Mouse (Mus musculus) hindbrain, embryonic 12.5 days (tissue): Measurements from ENCODE around the gene Gpr84. TPM values are rescaled to one million over a fixed set of nuclear protein-coding genes. Genes with fewer than 3 reads are reported as not detected.
A peak's percentile ranks its signal among the peaks of the same experiment; 100 is the strongest.

Experiments used
- ATAC-seq: fragments of 200-750 bp; cut with Nextera tagmentation; 2 replicates; pipeline ENCODE4 v1.8.0; 2017; ENCODE audit warnings: moderate TSS enrichment; ENCODE audit not compliant: low FRiP score
- H3K27ac ChIP-seq: fragments of 300-500 bp; sonication (generic); 2 replicates; pipeline ENCODE4 v1.5.1; 2016; ENCODE audit warnings: mild to moderate bottlenecking
- H3K27me3 ChIP-seq: fragments of 300-500 bp; sonication (generic); 2 replicates; pipeline ENCODE4 v1.6.1; 2016; ENCODE audit warnings: mild to moderate bottlenecking
- H3K36me3 ChIP-seq: fragments of 300-500 bp; sonication (generic); 2 replicates; pipeline ENCODE4 v1.6.1; 2016; ENCODE audit warnings: mild to moderate bottlenecking
- H3K4me1 ChIP-seq: fragments of 300-500 bp; sonication (generic); 2 replicates; pipeline ENCODE4 v1.6.1; 2016
- H3K4me2 ChIP-seq: fragments of 300-500 bp; sonication (generic); replicated peaks from 2 replicates; pipeline ENCODE4 v1.6.1; 2016; ENCODE audit warnings: mild to moderate bottlenecking
- H3K4me3 ChIP-seq: fragments of 300-500 bp; sonication (generic); 2 replicates; pipeline ENCODE4 v1.5.1; 2016; ENCODE audit warnings: mild to moderate bottlenecking
- H3K9ac ChIP-seq: fragments of 300-500 bp; sonication (generic); 2 replicates; pipeline ENCODE4 v1.6.1; 2016; ENCODE audit warnings: mild to moderate bottlenecking, moderate library complexity
- H3K9me3 ChIP-seq: fragments of 300-500 bp; sonication (generic); replicated peaks from 2 replicates; pipeline ENCODE4 v1.6.1; 2016; ENCODE audit warnings: mild to moderate bottlenecking
- WGBS: fragments of 180-500 bp; shearing (Covaris S2); methylation state at CpG from one replicate; pipeline ENCODE4 v1.1.7; 2016; 5-methylcytosine and 5-hydroxymethylcytosine counted together
- microRNA counts: library from miRNA; unstranded; fragments of <30 nt; microRNA quantifications from one replicate; lab custom pipeline; 2017
- microRNA-seq: library from miRNA; unstranded; fragments of <30 nt; microRNA quantifications from one replicate; pipeline ENCODE4, GENCODE M21; 2017
- polyA plus RNA-seq: library from polyadenylated mRNA; unstranded; fragments of >200 nt; fragmentation: Nextera tagmentation; extraction: Ambion mirVana; gene quantifications from 2 replicates; pipeline ENCODE4 v1.2.1, GENCODE M21; 2016

Gene Gpr84
- polyA plus RNA-seq, 1 experiment from 2014 or later: 0.36 TPM

DNA sequence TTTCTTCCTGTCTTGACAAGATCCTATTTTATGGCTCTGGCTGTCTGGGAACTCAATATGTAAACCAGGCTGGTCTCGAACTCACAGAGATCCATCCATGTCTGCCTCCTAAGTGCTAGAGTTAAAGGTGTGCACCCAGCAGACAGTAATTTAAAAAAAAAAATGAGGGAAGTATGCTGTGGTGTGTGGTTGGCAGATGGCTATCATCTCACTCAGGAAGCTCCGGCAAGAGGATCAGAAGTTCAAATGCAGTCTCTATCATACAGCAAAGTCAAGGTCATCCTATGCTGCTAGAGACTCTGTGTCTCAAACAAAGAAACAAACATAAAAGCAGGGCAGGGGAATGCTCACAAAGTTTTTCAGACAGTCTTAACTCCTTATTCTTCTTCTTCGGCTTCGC, 41.5 kb downstream of the Gpr84 start:
- 83% methylated on average over 4 of the region's 4 CpGs for WGBS
- Histone ChIP-seq H3K9ac (no peak overlapping the region), H3K4me3 (no peak overlapping the region)

DNA sequence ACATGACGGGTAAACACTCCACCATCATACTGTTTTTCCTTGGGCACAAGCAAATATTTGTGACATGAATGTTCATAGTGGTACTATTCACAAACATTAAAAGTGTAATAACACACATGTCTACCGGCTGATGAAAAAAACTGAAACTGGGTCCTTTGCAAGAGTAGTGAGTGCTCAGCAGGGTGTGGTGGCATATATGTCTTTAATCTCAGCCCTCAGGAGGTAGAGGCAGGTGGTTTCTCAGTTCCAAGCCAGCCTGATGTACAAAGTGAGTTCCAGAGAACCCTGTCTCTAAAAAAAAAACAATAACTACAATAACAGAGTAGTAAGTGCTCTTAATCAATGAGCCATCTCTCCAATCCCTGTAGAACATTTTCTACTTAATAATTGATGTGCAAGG, 45.6 kb downstream of the Gpr84 start:
- Histone ChIP-seq H3K36me3 (no peaks in the 10 kb centered on the region), H3K4me3 (no peak overlapping the region), H3K9me3 (no peaks in the 10 kb centered on the region), H3K4me2 (no peak overlapping the region), H3K27me3 (no peaks in the 10 kb centered on the region), H3K4me1 (no peaks in the 10 kb centered on the region), H3K9ac (no peak overlapping the region), H3K27ac (no peak overlapping the region)
- 92% methylated on average over 2 of the region's 2 CpGs for WGBS
- no peak for ATAC-seq

More for the DNA sequence above, 41.5 kb downstream of the Gpr84 start:
- no peak for ATAC-seq
- H3K27me3 ChIP-seq: no peaks in the 10 kb centered on the region
- no peaks in the 10 kb centered on the region for H3K9me3 ChIP-seq
- no peak overlapping the region for H3K4me2 ChIP-seq
- H3K27ac ChIP-seq: no peak overlapping the region
- no peaks in the 10 kb centered on the region for H3K36me3 ChIP-seq
- peaks cover 6% of the 10 kb centered on the region for H3K4me1 ChIP-seq

DNA sequence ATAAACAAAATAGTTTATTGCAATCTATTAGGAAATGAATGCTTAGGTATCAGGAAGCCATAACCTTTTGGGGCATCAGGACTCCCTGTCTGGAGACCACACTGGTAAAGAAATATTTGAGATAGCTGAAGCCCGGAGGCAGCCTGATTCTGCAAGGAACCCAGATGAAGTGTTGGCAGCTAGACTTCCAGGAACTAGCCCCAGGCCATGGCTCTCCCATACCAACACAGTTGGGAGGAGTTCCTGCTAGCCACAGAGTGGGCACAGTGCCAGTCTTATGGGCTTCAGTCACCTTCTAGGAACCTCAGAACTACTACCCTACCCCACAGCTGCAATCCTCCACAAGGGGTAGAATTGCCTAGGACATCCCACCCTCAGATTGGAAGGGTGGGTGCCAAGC, 50.4 kb downstream of the Gpr84 start:
- Histone ChIP-seq H3K27me3 (peaks cover 10% of the 10 kb centered on the region), H3K4me3 (no peak overlapping the region), H3K36me3 (no peaks in the 10 kb centered on the region), H3K9me3 (no peaks in the 10 kb centered on the region), H3K4me1 (peaks cover 11% of the 10 kb centered on the region), H3K27ac (no peak overlapping the region), H3K9ac (no peak overlapping the region), H3K4me2 (no peak overlapping the region)
- ATAC-seq: no peak
- WGBS: 63% methylated on average over 1 of the region's 1 CpGs

DNA sequence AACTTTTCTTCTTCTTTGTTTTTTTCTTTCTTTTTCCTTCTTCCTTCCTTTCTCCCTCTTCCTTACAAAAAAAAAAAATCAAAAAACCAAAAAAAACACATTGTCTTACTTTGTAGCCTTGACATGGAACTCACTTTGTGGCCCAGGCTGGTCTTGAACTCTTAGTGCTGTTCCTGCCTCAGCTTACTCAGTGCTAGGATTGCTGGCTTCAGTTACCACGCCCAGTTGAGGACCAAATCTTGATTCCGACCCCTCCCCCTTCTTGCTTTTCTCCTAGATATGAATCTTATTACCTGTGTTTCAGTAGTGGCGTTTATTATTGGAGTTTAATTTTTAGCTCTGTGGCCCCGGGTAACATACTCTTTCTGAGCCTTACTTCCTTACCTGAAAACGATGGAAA, 51.2 kb downstream of the Gpr84 start:
- 83% methylated on average over 5 of the region's 5 CpGs for WGBS
- Histone ChIP-seq H3K4me2 (no peak overlapping the region), H3K9ac (no peak overlapping the region), H3K36me3 (no peaks in the 10 kb centered on the region), H3K9me3 (no peaks in the 10 kb centered on the region), H3K27me3 (peaks cover 18% of the 10 kb centered on the region), H3K4me1 (peaks cover 15% of the 10 kb centered on the region), H3K4me3 (no peak overlapping the region), H3K27ac (no peak overlapping the region)
- no peak for ATAC-seq

MicroRNAs encoded within 50 kb of the gene (microRNA counts, 519-probe panel; counts per million panel counts)
- microRNA mmu-miR-148b (lab: Ali Mortazavi, UCI): 4,579 counts per million, percentile 87 among the panel's probes with 10 or more counts

Small RNA genes lying within 50 kb of the gene (microRNA-seq; reads per million reads assigned to microRNA genes)
- gene Mir148b: 285 reads per million, percentile 61 among the genes with 10 or more reads in this experiment
- 0.81 reads per million for gene Mir6963

Other genes with a start within 250 kb of the Gpr84 start
- 31.3 and 34.4 TPM in 2 replicates for gene Smug1, start 143.5 kb downstream of the Gpr84 start, polyA plus RNA-seq
- 188 and 190 TPM in 2 replicates for gene Cbx5, start 70.8 kb downstream of the Gpr84 start, polyA plus RNA-seq
- gene Hnrnpa1, start 70.2 kb downstream of the Gpr84 start, polyA plus RNA-seq: 1,137 and 1,149 TPM in 2 replicates
- gene Nfe2, start 52.2 kb downstream of the Gpr84 start, polyA plus RNA-seq: 5.1 and 5.4 TPM in 2 replicates
- gene Copz1, start 37.9 kb downstream of the Gpr84 start, polyA plus RNA-seq: 235 and 247 TPM in 2 replicates
- 20.5 and 23.8 TPM in 2 replicates for gene Zfp385a, start 29.5 kb upstream of the Gpr84 start, polyA plus RNA-seq
- gene Itga5, start 56.2 kb upstream of the Gpr84 start, polyA plus RNA-seq: 26.8 and 27.0 TPM in 2 replicates
- not detected in 2 replicates for gene Gtsf1, start 119.9 kb upstream of the Gpr84 start, polyA plus RNA-seq
- gene Gtsf2, start 137.9 kb upstream of the Gpr84 start, polyA plus RNA-seq: not detected in 2 replicates
- gene Nckap1l, start 143.2 kb upstream of the Gpr84 start, polyA plus RNA-seq: 2.1 TPM in 2 replicates
- gene Pde1b, start 192.4 kb upstream of the Gpr84 start, polyA plus RNA-seq: 51.6 and 54.2 TPM in 2 replicates
- gene Ppp1r1a, start 227.4 kb upstream of the Gpr84 start, polyA plus RNA-seq: 55.2 and 56.1 TPM in 2 replicates